In genomic region chr4:13536324-13537220, GRCm38 (mm10) we compare ENCODE assay signal across 21 mouse cellular contexts.
A peak's percentile ranks its signal among the peaks of the same experiment; 100 is the strongest.
DNase-seq lines count a peak whose midpoint lies in the region; ATAC-seq lines count a peak whose summit lies in the region.
"Had no signal": no experiment of that assay in that cellular context is flagged by ENCODE, and none has a peak within 500 bp of the region (broad histone marks: within the 10 kb centered on the region; RNA-seq: fewer than 3 reads in every experiment).

No protein-coding gene starts in this region.

- peak; percentile 23 for DNase-seq in layer of hippocampus, adult 11-12 months (ENCODE audit: low spot score)
- no peak for DNase-seq in layer of hippocampus, postnatal 25 days (ENCODE audit: extremely low spot score in 1 of 2, low spot score in 1 of 2)
- peak; percentile 58 for DNase-seq in brain, adult 2 months (ENCODE audit: low read depth, low spot score)
- DNase-seq in T-cell, adult 2 months (ENCODE audit: low spot score): no peak
- no peak for DNase-seq in embryo, embryonic 11 days
- DNase-seq in left cerebral cortex, adult 11 months (ENCODE audit: low spot score): no peak
- DNase-seq: cerebellum, adult 18-20 months; heart, postnatal 36 days; kidney, adult 11 months; kidney, postnatal 10 days; lung, postnatal 36 days; right cerebral cortex, adult 18-20 months; spleen, adult 18-20 months; thymus, postnatal 4 days had no signal

- peaks cover 6% of the 10 kb centered on the region for H3K4me1 ChIP-seq in hindbrain, embryonic 15.5 days (replicated peaks)
- peaks cover 12% of the 10 kb centered on the region; the same call in 1 of the 2 replicates for H3K4me1 ChIP-seq in midbrain, embryonic 16.5 days (ENCODE audit: control insufficient read depth, insufficient read depth, low read length)
- H3K4me1 ChIP-seq: heart, embryonic 12.5 days; limb, embryonic 13.5 days; stomach, embryonic 15.5 days had no signal

- 30% methylated on average over 7 of the region's 7 CpGs for WGBS in hindbrain, embryonic 15.5 days
- 32% methylated on average over 7 of the region's 7 CpGs for WGBS in midbrain, embryonic 16.5 days

- H3K9me3 ChIP-seq in hindbrain, embryonic 15.5 days: no peaks in the 10 kb centered on the region
- H3K9me3 ChIP-seq in midbrain, embryonic 16.5 days (replicated peaks; ENCODE audit: control insufficient read depth, low read length, poor library complexity, severe bottlenecking): no peaks in the 10 kb centered on the region
- H3K9me3 ChIP-seq: heart, embryonic 12.5 days; limb, embryonic 13.5 days; stomach, embryonic 15.5 days had no signal

- H3K4me3 ChIP-seq in hindbrain, embryonic 15.5 days: no peak overlapping the region
- H3K4me3 ChIP-seq in midbrain, embryonic 16.5 days (ENCODE audit: low read depth, low read length): no peak overlapping the region
- H3K4me3 ChIP-seq: heart, embryonic 12.5 days; left cerebral cortex, adult 2 months; limb, embryonic 13.5 days; stomach, embryonic 15.5 days had no signal

- 0 out of 2 replicates have a peak overlapping the region, but pooled peaks have one; percentile 3 for H3K27ac ChIP-seq in hindbrain, embryonic 15.5 days (replicated peaks)
- H3K27ac ChIP-seq in midbrain, embryonic 16.5 days (ENCODE audit: low read length): peak overlapping the region; percentile 2
- H3K27ac ChIP-seq: left cerebral cortex, adult 2 months; limb, embryonic 13.5 days; stomach, embryonic 15.5 days had no signal

- no peaks in the 10 kb centered on the region for H3K36me3 ChIP-seq in hindbrain, embryonic 15.5 days
- H3K36me3 ChIP-seq in midbrain, embryonic 16.5 days (ENCODE audit: control insufficient read depth, insufficient read depth, low read length): no peaks in the 10 kb centered on the region
- H3K36me3 ChIP-seq: heart, embryonic 12.5 days; limb, embryonic 13.5 days; stomach, embryonic 15.5 days had no signal

- H3K4me2 ChIP-seq in hindbrain, embryonic 15.5 days: peak overlapping the region; percentile 10; the same call in 1 of the 2 replicates
- peak overlapping the region; percentile 2; the same call in 1 of the 2 replicates for H3K4me2 ChIP-seq in midbrain, embryonic 16.5 days (ENCODE audit: low read length)
- H3K4me2 ChIP-seq: heart, embryonic 12.5 days; limb, embryonic 13.5 days; stomach, embryonic 15.5 days had no signal

- H3K27me3 ChIP-seq in hindbrain, embryonic 15.5 days: no peaks in the 10 kb centered on the region
- no peaks in the 10 kb centered on the region for H3K27me3 ChIP-seq in midbrain, embryonic 16.5 days (ENCODE audit: control insufficient read depth, insufficient read depth, low read depth, low read length)
- H3K27me3 ChIP-seq: heart, embryonic 12.5 days; limb, embryonic 13.5 days; stomach, embryonic 15.5 days had no signal

- H3K9ac ChIP-seq in hindbrain, embryonic 15.5 days: no peak overlapping the region
- no peak overlapping the region for H3K9ac ChIP-seq in midbrain, embryonic 16.5 days (ENCODE audit: low read depth, low read length)
- H3K9ac ChIP-seq: heart, embryonic 12.5 days; limb, embryonic 13.5 days; stomach, embryonic 15.5 days had no signal

- ATAC-seq in hindbrain, embryonic 15.5 days (ENCODE audit: low FRiP score, low read depth): peak; percentile 38
- peak; percentile 74 for ATAC-seq in midbrain, embryonic 16.5 days
- ATAC-seq: activated CD4-positive, CD25-positive, alpha-beta regulatory T cell, adult 4 months had no signal

Comparison
In these comparisons a context has a peak if more than half of its experiments do, and no peak if none do; other contexts are left out.
1. DNase-seq: peak in layer of hippocampus, adult 11-12 months (single experiment) and brain, adult 2 months (single experiment); none in layer of hippocampus, postnatal 25 days (0 of 2), T-cell, adult 2 months (single experiment), embryo, embryonic 11 days (single experiment) and left cerebral cortex, adult 11 months (single experiment).